Mouse (Mus musculus) embryonic facial prominence, embryonic 13.5 days (tissue): ENCODE data around the gene Tsen54. TPM values are rescaled to one million over a fixed set of nuclear protein-coding genes. Genes with fewer than 3 reads are reported as not detected.
A peak's percentile ranks its signal among the peaks of the same experiment; 100 is the strongest.

Experiments
- ATAC-seq: fragments of 200-750 bp; cut with Nextera tagmentation; 2 replicates; pipeline ENCODE4 v1.8.0; 2017; ENCODE audit warnings: low read depth; ENCODE audit not compliant: insufficient number of reproducible peaks, insufficient read depth, low FRiP score, low TSS enrichment
- H3K27ac ChIP-seq: fragments of 300-500 bp; sonication (generic); 2 replicates; pipeline ENCODE4 v1.5.1; 2015; ENCODE audit warnings: moderate library complexity, mild to moderate bottlenecking, inconsistent platforms
- H3K27me3 ChIP-seq: fragments of 300-500 bp; sonication (generic); 2 replicates; pipeline ENCODE4 v1.6.1; 2015; ENCODE audit warnings: mild to moderate bottlenecking, inconsistent platforms
- H3K36me3 ChIP-seq: fragments of 300-500 bp; sonication (generic); 2 replicates; pipeline ENCODE4 v1.6.1; 2015; ENCODE audit warnings: mild to moderate bottlenecking, inconsistent platforms
- H3K4me1 ChIP-seq: fragments of 300-500 bp; sonication (generic); 2 replicates; pipeline ENCODE4 v1.6.1; 2015; ENCODE audit warnings: inconsistent platforms
- H3K4me2 ChIP-seq: fragments of 300-500 bp; sonication (generic); 2 replicates; pipeline ENCODE4 v1.6.1; 2015; ENCODE audit warnings: moderate library complexity, mild to moderate bottlenecking, inconsistent platforms
- H3K4me3 ChIP-seq: fragments of 300-500 bp; sonication (generic); 2 replicates; pipeline ENCODE4 v1.5.1; 2015; ENCODE audit warnings: mild to moderate bottlenecking, inconsistent platforms
- H3K9ac ChIP-seq: fragments of 300-500 bp; sonication (generic); 2 replicates; pipeline ENCODE4 v1.6.1; 2015; ENCODE audit warnings: mild to moderate bottlenecking, inconsistent platforms
- H3K9me3 ChIP-seq: fragments of 300-500 bp; sonication (generic); 2 replicates; pipeline ENCODE4 v1.6.1; 2016; ENCODE audit warnings: inconsistent platforms
- WGBS: fragments of 180-500 bp; shearing (Covaris S2); methylation state at CpG from one replicate; pipeline ENCODE4 v1.1.7; 2015; ENCODE audit warnings: mixed read lengths; 5-methylcytosine and 5-hydroxymethylcytosine counted together
- polyA plus RNA-seq: library from polyadenylated mRNA; unstranded; fragments of >200 nt; fragmentation: Nextera tagmentation; extraction: Ambion mirVana; gene quantifications from 2 replicates; pipeline ENCODE4 v1.2.1, GENCODE M21; 2015

Tsen54 gene
- polyA plus RNA-seq: 31.3 and 34.6 TPM in 2 replicates

GRCm38 (mm10) chr11:115814605-115815450, at the start of gene Tsen54:
Tsen54 (plus strand) TSS chr11:115814724.
- peaks cover 46% of the 10 kb centered on the region for H3K4me1 ChIP-seq
- peaks cover 43% of the 10 kb centered on the region for H3K36me3 ChIP-seq
- H3K27ac ChIP-seq: peak within 1 kb of the TSS; percentile 87
- no peaks in the 10 kb centered on the region for H3K9me3 ChIP-seq
- ATAC-seq: peak; percentile 34
- H3K4me2 ChIP-seq: peak within 1 kb of the TSS; percentile 94
- under 1% methylated on average over 72 of the region's 84 CpGs for WGBS
- H3K9ac ChIP-seq: peak within 1 kb of the TSS; percentile 88
- no peaks in the 10 kb centered on the region for H3K27me3 ChIP-seq
- H3K4me3 ChIP-seq: peak within 1 kb of the TSS; percentile 95

GRCm38 (mm10) chr11:115765103-115765606, 49.4 kb upstream of the Tsen54 start, which contains the start of gene Tmem94:
Tmem94 (plus strand) TSS chr11:115765433.
- H3K9ac ChIP-seq: peak within 1 kb of the TSS; percentile 92
- H3K4me3 ChIP-seq: peak within 1 kb of the TSS; percentile 73
- peak; percentile 97 for ATAC-seq
- under 1% methylated on average over 31 of the region's 32 CpGs for WGBS
- no peaks in the 10 kb centered on the region for H3K36me3 ChIP-seq
- H3K4me1 ChIP-seq: peaks cover 13% of the 10 kb centered on the region
- H3K9me3 ChIP-seq: no peaks in the 10 kb centered on the region
- no peaks in the 10 kb centered on the region for H3K27me3 ChIP-seq
- H3K27ac ChIP-seq: peak within 1 kb of the TSS; percentile 93
- peak within 1 kb of the TSS; percentile 78 for H3K4me2 ChIP-seq

GRCm38 (mm10) chr11:115765607-115766141, 48.9 kb upstream of the Tsen54 start:
- H3K27me3 ChIP-seq: no peaks in the 10 kb centered on the region
- peak overlapping the region; percentile 93 for H3K27ac ChIP-seq
- 1% methylated on average over 34 of the region's 34 CpGs for WGBS
- H3K4me1 ChIP-seq: peaks cover 13% of the 10 kb centered on the region
- ATAC-seq: peak; percentile 75; the same call in 1 of the 2 replicates
- no peaks in the 10 kb centered on the region for H3K9me3 ChIP-seq
- no peaks in the 10 kb centered on the region for H3K36me3 ChIP-seq
- H3K4me3 ChIP-seq: peak overlapping the region; percentile 73
- H3K4me2 ChIP-seq: peak overlapping the region; percentile 78
- peak overlapping the region; percentile 92 for H3K9ac ChIP-seq

- no peak for ATAC-seq
- Histone ChIP-seq H3K9me3 (no peaks in the 10 kb centered on the region), H3K4me1 (peaks cover 13% of the 10 kb centered on the region), H3K36me3 (no peaks in the 10 kb centered on the region), H3K9ac (peak overlapping the region; percentile 92), H3K4me3 (peak overlapping the region; percentile 73), H3K27me3 (no peaks in the 10 kb centered on the region), H3K27ac (peak overlapping the region; percentile 93), H3K4me2 (peak overlapping the region; percentile 78)
- WGBS: 39% methylated on average over 13 of the region's 13 CpGs
These were observed 48.1 kb upstream of the Tsen54 start for GRCm38 (mm10) chr11:115766356-115766943.

- peak overlapping the region; percentile 78 for H3K4me2 ChIP-seq
- WGBS: 80% methylated on average over 8 of the region's 8 CpGs
- no peaks in the 10 kb centered on the region for H3K27me3 ChIP-seq
- H3K9me3 ChIP-seq: no peaks in the 10 kb centered on the region
- peak overlapping the region; percentile 73 for H3K4me3 ChIP-seq
- H3K36me3 ChIP-seq: no peaks in the 10 kb centered on the region
- peak overlapping the region; percentile 93; the same call in 1 of the 2 replicates for H3K27ac ChIP-seq
- peaks cover 13% of the 10 kb centered on the region for H3K4me1 ChIP-seq
- no peak for ATAC-seq
- no peak overlapping the region for H3K9ac ChIP-seq
These were observed 47.5 kb upstream of the Tsen54 start for GRCm38 (mm10) chr11:115766981-115767380.

- ATAC-seq: no peak
- Histone ChIP-seq H3K4me2 (no peak overlapping the region), H3K4me1 (peaks cover 13% of the 10 kb centered on the region), H3K27ac (no peak overlapping the region), H3K4me3 (no peak overlapping the region), H3K36me3 (peaks cover 4% of the 10 kb centered on the region; the same call in 1 of the 2 replicates), H3K27me3 (no peaks in the 10 kb centered on the region), H3K9me3 (no peaks in the 10 kb centered on the region), H3K9ac (no peak overlapping the region)
- WGBS: 83% methylated on average over 3 of the region's 3 CpGs
These were observed 45.6 kb upstream of the Tsen54 start for GRCm38 (mm10) chr11:115768896-115769295.

- no peaks in the 10 kb centered on the region for H3K9me3 ChIP-seq
- no peak overlapping the region for H3K27ac ChIP-seq
- no peak overlapping the region for H3K4me3 ChIP-seq
- WGBS: 45% methylated on average over 4 of the region's 4 CpGs
- ATAC-seq: no peak
- H3K9ac ChIP-seq: 0 out of 2 replicates have a peak overlapping the region, but pooled peaks have one; percentile 27
- H3K4me2 ChIP-seq: no peak overlapping the region
- H3K27me3 ChIP-seq: no peaks in the 10 kb centered on the region
- H3K4me1 ChIP-seq: peaks cover 49% of the 10 kb centered on the region
- H3K36me3 ChIP-seq: peaks cover 11% of the 10 kb centered on the region; the same call in 1 of the 2 replicates
These were observed 39.9 kb upstream of the Tsen54 start for GRCm38 (mm10) chr11:115774653-115775052.

GRCm38 (mm10) chr11:115775821-115776665, 38.5 kb upstream of the Tsen54 start:
- no peaks in the 10 kb centered on the region for H3K27me3 ChIP-seq
- no peak overlapping the region for H3K4me3 ChIP-seq
- H3K9me3 ChIP-seq: no peaks in the 10 kb centered on the region
- peaks cover 15% of the 10 kb centered on the region for H3K36me3 ChIP-seq
- no peak for ATAC-seq
- peaks cover 62% of the 10 kb centered on the region for H3K4me1 ChIP-seq
- WGBS: 28% methylated on average over 18 of the region's 18 CpGs
- no peak overlapping the region for H3K27ac ChIP-seq
- H3K9ac ChIP-seq: 0 out of 2 replicates have a peak overlapping the region, but pooled peaks have one; percentile 16
- H3K4me2 ChIP-seq: 0 out of 2 replicates have a peak overlapping the region, but pooled peaks have one; percentile 9

- H3K27ac ChIP-seq: peak overlapping the region; percentile 77
- peaks cover 15% of the 10 kb centered on the region for H3K36me3 ChIP-seq
- no peak for ATAC-seq
- H3K4me3 ChIP-seq: no peak overlapping the region
- no peaks in the 10 kb centered on the region for H3K27me3 ChIP-seq
- H3K9me3 ChIP-seq: no peaks in the 10 kb centered on the region
- 58% methylated on average over 9 of the region's 9 CpGs for WGBS
- no peak overlapping the region for H3K9ac ChIP-seq
- 0 out of 2 replicates have a peak overlapping the region, but pooled peaks have one; percentile 5 for H3K4me2 ChIP-seq
- H3K4me1 ChIP-seq: peaks cover 62% of the 10 kb centered on the region
These were observed 37.6 kb upstream of the Tsen54 start for GRCm38 (mm10) chr11:115776954-115777353.

GRCm38 (mm10) chr11:115777487-115778335, 36.8 kb upstream of the Tsen54 start:
- no peak overlapping the region for H3K4me2 ChIP-seq
- H3K36me3 ChIP-seq: peaks cover 12% of the 10 kb centered on the region
- peak overlapping the region; percentile 27; the same call in 1 of the 2 replicates for H3K9ac ChIP-seq
- H3K4me1 ChIP-seq: peaks cover 68% of the 10 kb centered on the region
- 71% methylated on average over 17 of the region's 17 CpGs for WGBS
- peak overlapping the region; percentile 77 for H3K27ac ChIP-seq
- H3K27me3 ChIP-seq: no peaks in the 10 kb centered on the region
- ATAC-seq: peak; percentile 43; the same call in 1 of the 2 replicates
- no peak overlapping the region for H3K4me3 ChIP-seq
- H3K9me3 ChIP-seq: no peaks in the 10 kb centered on the region
